Mouse (Mus musculus) brown adipose tissue, adult 24 weeks (tissue): Measurements from ENCODE around the gene Ptar1. TPM values are rescaled to one million over a fixed set of nuclear protein-coding genes. Genes with fewer than 3 reads are reported as not detected.

ENCODE experiments used
- H3K27ac ChIP-seq: fragments of 200-500 bp; replicated peaks from 2 replicates; pipeline ENCODE4 v1.5.1; 2012; ENCODE audit warnings: low read depth, mild to moderate bottlenecking, low read length
- H3K4me1 ChIP-seq: fragments of 200-500 bp; 2 replicates; pipeline ENCODE4 v1.6.1; 2012; ENCODE audit warnings: low read length, mixed read lengths; ENCODE audit not compliant: control insufficient read depth, insufficient read depth, insufficient read length
- H3K4me3 ChIP-seq: fragments of 200-500 bp; 2 replicates; pipeline ENCODE4 v1.5.1; 2012; ENCODE audit warnings: low read depth, mild to moderate bottlenecking, low read length, moderate library complexity; ENCODE audit not compliant: insufficient read depth
- polyA plus RNA-seq: library from polyadenylated mRNA; stranded (reverse); fragments of >200 nt; gene quantifications from 2 replicates; pipeline ENCODE4 v1.2.4, GENCODE M21; 2012; ENCODE audit not compliant: missing spikeins, insufficient read depth, insufficient read length

Ptar1 gene
- polyA plus RNA-seq, 1 experiment, result 13.2 TPM

- no peak overlapping the region for H3K4me3 ChIP-seq
- no peaks in the 10 kb centered on the region for H3K4me1 ChIP-seq
- no peak overlapping the region for H3K27ac ChIP-seq
Measured at GRCm38 (mm10) chr19:23771971-23772370, 84.7 kb downstream of the Ptar1 start.

GRCm38 (mm10) chr19:23775356-23775755 is 88.1 kb downstream of the Ptar1 start:
- H3K4me1 ChIP-seq, result no peaks in the 10 kb centered on the region
- H3K4me3 ChIP-seq, result no peak overlapping the region
- H3K27ac ChIP-seq, result no peak overlapping the region

DNA sequence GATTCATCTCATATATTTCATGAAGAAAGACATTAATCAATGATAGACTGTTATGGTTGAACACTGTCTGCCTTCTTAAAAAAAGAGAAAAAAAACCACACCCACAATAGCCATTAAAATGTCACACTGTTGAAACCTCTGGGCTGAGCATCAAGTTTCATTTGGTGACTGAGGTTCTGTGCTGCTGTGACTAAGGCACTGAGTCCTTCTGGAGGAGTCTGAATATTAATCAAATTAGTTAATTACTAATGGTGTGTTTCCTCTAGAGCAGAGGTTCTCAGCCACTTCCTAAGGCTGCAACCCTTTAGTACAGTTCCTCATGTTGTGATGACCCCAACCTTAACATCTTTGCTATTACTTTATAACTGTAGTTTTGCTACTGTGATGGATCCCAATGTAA is 91.9 kb downstream of the Ptar1 start:
- Histone ChIP-seq H3K4me1 (no peaks in the 10 kb centered on the region), H3K4me3 (no peak overlapping the region), H3K27ac (no peak overlapping the region)

DNA sequence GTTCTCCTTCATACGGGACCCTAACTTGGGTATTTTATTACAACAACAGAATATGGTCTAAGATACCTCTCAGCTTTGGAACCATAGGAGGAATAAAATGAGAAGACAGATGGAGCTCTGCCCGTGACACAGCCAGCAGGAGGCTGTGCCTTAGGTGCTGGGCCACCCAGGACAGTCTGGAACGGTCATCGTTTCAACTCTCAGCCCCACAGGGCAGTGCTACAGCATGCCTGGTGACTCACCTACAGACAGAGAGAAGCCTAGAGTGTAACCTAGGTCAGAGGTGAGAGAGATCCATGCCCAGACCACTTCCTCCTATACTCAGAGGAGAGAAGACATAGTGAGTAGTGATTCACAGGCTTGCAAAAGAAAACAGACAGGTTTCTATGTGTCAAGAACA is 92.9 kb downstream of the Ptar1 start:
- H3K4me3 ChIP-seq, result no peak overlapping the region
- H3K27ac ChIP-seq, result no peak overlapping the region
- H3K4me1 ChIP-seq, result no peaks in the 10 kb centered on the region

Other genes with a start within 250 kb of the Ptar1 start
- 2.2 TPM in 2 replicates for gene Mamdc2, start 239.0 kb upstream of the Ptar1 start, polyA plus RNA-seq
- not detected in 2 replicates for gene 1700028P14Rik, start 34.6 kb upstream of the Ptar1 start, polyA plus RNA-seq
- 0.79 and 0.91 TPM in 2 replicates for gene Apba1, start 71.5 kb downstream of the Ptar1 start, polyA plus RNA-seq